8 mouse cellular contexts compared by ENCODE assay signal in the genomic region with DNA sequence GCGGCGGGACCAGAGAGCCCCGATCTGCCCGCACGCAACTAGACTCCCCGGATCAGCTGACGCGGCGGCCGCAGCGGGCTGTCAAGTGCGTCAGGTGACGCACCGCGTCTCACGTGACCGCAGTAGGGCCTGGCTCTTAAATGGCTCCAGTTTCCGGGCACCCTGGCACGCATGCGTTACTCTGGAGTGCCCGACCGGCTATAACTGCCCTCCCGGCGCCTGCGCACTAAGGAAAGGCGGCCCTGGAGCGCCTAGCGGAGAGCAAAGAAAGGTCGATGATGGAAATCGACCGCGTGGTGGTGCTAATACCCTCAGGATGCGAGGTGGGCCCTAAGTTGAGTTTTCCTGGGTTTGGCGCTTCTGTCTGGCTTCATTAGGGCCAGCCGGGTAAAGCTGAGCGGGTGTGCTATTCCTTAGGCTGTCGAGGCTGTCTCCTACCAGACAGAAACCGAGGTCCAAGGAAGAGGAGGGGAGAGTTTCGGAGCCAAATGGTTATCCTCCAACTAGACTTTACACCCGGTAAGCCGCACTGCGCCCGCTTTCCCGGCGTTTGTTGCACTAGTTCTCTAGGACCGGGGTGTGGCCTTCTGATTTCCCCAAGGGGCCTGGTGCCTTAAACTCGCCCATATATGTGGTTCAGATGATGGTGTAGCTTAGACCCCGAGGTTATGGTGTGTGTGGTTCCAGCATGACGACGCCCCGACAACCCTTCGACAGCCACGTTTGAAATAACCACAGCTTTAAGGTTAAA. TPM values are rescaled to one million over a fixed set of nuclear protein-coding genes. Genes with fewer than 3 reads are reported as not detected.
DNase-seq lines count a peak whose midpoint lies in the region; ATAC-seq lines count a peak whose summit lies in the region.

A gene (minus strand): TSS at position 96 of the 751 bp plus-strand sequence.

- 1% methylated on average over 53 of the region's 53 CpGs for WGBS in lung, embryonic 16.5 days

- peak within 1 kb of the TSS; percentile 75 for H3K27ac ChIP-seq in lung, embryonic 16.5 days (ENCODE audit: low read length)

- H3K4me2 ChIP-seq in lung, embryonic 16.5 days (ENCODE audit: low read depth, low read length), result peak within 1 kb of the TSS; percentile 65

- DNase-seq in MEL-GATA-1-ER (ENCODE audit: extremely low read depth, low read depth), result peak; percentile 97
- peak; percentile 99 for DNase-seq in cerebellum, adult 8-10 months
- peak; percentile 100 for DNase-seq in forelimb bud, embryonic 11.5 days (ENCODE audit: low read depth, low spot score)
- DNase-seq in layer of hippocampus, adult 9-10 months (ENCODE audit: low spot score), result peak; percentile 97
- DNase-seq in ovary, postnatal 10 days (ENCODE audit: low spot score), result peak; percentile 98
- DNase-seq in thymus, postnatal 10 days (ENCODE audit: low spot score in 2 of 2), result peak; percentile 99

- H3K4me3 ChIP-seq in lung, embryonic 16.5 days (ENCODE audit: low read length), result peak within 1 kb of the TSS; percentile 98

- H3K27me3 ChIP-seq in lung, embryonic 16.5 days (ENCODE audit: control insufficient read depth, insufficient read depth, low read depth, low read length), result no peaks in the 10 kb centered on the region

- H3K9ac ChIP-seq in lung, embryonic 16.5 days (ENCODE audit: low read length), result peak within 1 kb of the TSS; percentile 94

- peaks cover 20% of the 10 kb centered on the region for H3K4me1 ChIP-seq in lung, embryonic 16.5 days (replicated peaks; ENCODE audit: control insufficient read depth, insufficient read depth, low read length)

- no peaks in the 10 kb centered on the region for H3K9me3 ChIP-seq in lung, embryonic 16.5 days (ENCODE audit: control insufficient read depth, low read length)

- ATAC-seq in hematopoietic stem cell, adult 5-6 weeks (replicated peaks in 1 of 2; ENCODE audit: insufficient read depth in 1 of 2, low FRiP score in 2 of 2, low TSS enrichment in 1 of 2, low read depth in 1 of 2, poor library complexity in 2 of 2, severe bottlenecking in 2 of 2), result peak; percentile 85 to 91
- ATAC-seq in lung, embryonic 16.5 days (ENCODE audit: low read depth), result peak; percentile 98

- no peaks in the 10 kb centered on the region for H3K36me3 ChIP-seq in lung, embryonic 16.5 days (ENCODE audit: control insufficient read depth, insufficient read depth, low read length)

RNA-seq across cellular contexts. Expression of the gene that starts here (rescaled TPM):
- 37.7 and 39.7 TPM in 2 replicates for total RNA-seq in hematopoietic stem cell, adult 5-6 weeks (2017)
- 87.3 and 93.0 TPM in 2 replicates for polyA plus RNA-seq in lung, embryonic 16.5 days (2015; fragmentation: Nextera tagmentation; extraction: Ambion mirVana)

Comparison
In these comparisons a context has a peak if more than half of its experiments do, and no peak if none do; other contexts are left out.
1. Peak in every context shown above with its lines: DNase-seq, ATAC-seq, H3K4me3 ChIP-seq and H3K27ac ChIP-seq.